Mouse (Mus musculus): ENCODE measurements at regions not wholly inside any gene's neighbourhood (a gene's known extent, or its start where the extent isn't known, plus 50 kb on each side); places are given as distances from the start of the nearest gene placed in this dataset.

- TF ChIP-seq CTCF (IDR thresholded peaks at IDR 0.05; ENCODE audit: low read depth) = no peak
- TF ChIP-seq EP300 (IDR thresholded peaks at IDR 0.05; ENCODE audit: low read depth) = no peak
Measured at GRCm38 (mm10) chr10:119001000-119001780, 131.2 kb upstream of the Dyrk2 start.

Measured in liver, postnatal 0 days (tissue).